Mouse (Mus musculus): ENCODE results near the gene Cpa1. TPM values are rescaled to one million over a fixed set of nuclear protein-coding genes. Genes with fewer than 3 reads are reported as not detected.

The Cpa1 gene
- polyA plus RNA-seq, 1 experiment from 2014 or later: 0.96 TPM

Other genes with a start within 250 kb of the Cpa1 start
- 69.2 and 77.7 TPM in 2 replicates for gene Zc3hc1, start 248.2 kb upstream of the Cpa1 start, polyA plus RNA-seq (2015; fragmentation: Nextera tagmentation; extraction: Ambion mirVana)
- gene Klhdc10, start 237.3 kb upstream of the Cpa1 start, polyA plus RNA-seq (2015; fragmentation: Nextera tagmentation; extraction: Ambion mirVana): 26.9 and 28.5 TPM in 2 replicates
- 37.6 and 41.4 TPM in 2 replicates for gene Tmem209, start 129.4 kb upstream of the Cpa1 start, polyA plus RNA-seq (2015; fragmentation: Nextera tagmentation; extraction: Ambion mirVana)
- 0.26 TPM in 1 of 2 replicates, not detected in the other for gene Ssmem1, start 129.4 kb upstream of the Cpa1 start, polyA plus RNA-seq (2015; fragmentation: Nextera tagmentation; extraction: Ambion mirVana)
- gene Cpa2, start 97.6 kb upstream of the Cpa1 start, polyA plus RNA-seq (2015; fragmentation: Nextera tagmentation; extraction: Ambion mirVana): 4.1 and 5.2 TPM in 2 replicates
- 3.4 and 3.6 TPM in 2 replicates for gene Cpa4, start 70.8 kb upstream of the Cpa1 start, polyA plus RNA-seq (2015; fragmentation: Nextera tagmentation; extraction: Ambion mirVana)
- 0.10 and 0.14 TPM in 2 replicates for gene Cpa5, start 28.2 kb upstream of the Cpa1 start, polyA plus RNA-seq (2015; fragmentation: Nextera tagmentation; extraction: Ambion mirVana)
- 19.5 and 19.6 TPM in 2 replicates for gene Cep41, start 54.5 kb downstream of the Cpa1 start, polyA plus RNA-seq (2015; fragmentation: Nextera tagmentation; extraction: Ambion mirVana)
- gene Mest, start 84.3 kb downstream of the Cpa1 start, polyA plus RNA-seq (2015; fragmentation: Nextera tagmentation; extraction: Ambion mirVana): 443 and 547 TPM in 2 replicates

Measured in forebrain, embryonic 13.5 days (tissue).